Mouse (Mus musculus) ES-E14 (cell line): ENCODE results near the gene Abi3. TPM values are rescaled to one million over a fixed set of nuclear protein-coding genes. Genes with fewer than 3 reads are reported as not detected.

Experiments
- DNase-seq: peaks from one replicate; pipeline ENCODE4 v3.0.0-alpha.2; 2013; ENCODE audit warnings: low read depth, low spot score
- H3K27ac ChIP-seq: 2 replicates; pipeline ENCODE4 v1.5.1; 2012; ENCODE audit warnings: low read depth, mild to moderate bottlenecking, low read length, moderate library complexity, mixed read lengths; ENCODE audit not compliant: poor library complexity, insufficient read depth, severe bottlenecking
- H3K36me3 ChIP-seq: 2 replicates; pipeline ENCODE4 v1.6.1; 2012; ENCODE audit warnings: mild to moderate bottlenecking, low read length, moderate library complexity, mixed read lengths; ENCODE audit not compliant: control insufficient read depth, poor library complexity, insufficient read depth, severe bottlenecking
- H3K4me1 ChIP-seq, 2 experiments: fragments of 150-350 bp in 1 of 2; sonication (generic) in 1 of 2; 2 replicates each; pipeline ENCODE4 v1.6.1; 2012; ENCODE audit warnings: low read length in 2 of 2, mild to moderate bottlenecking in 1 of 2, mixed read lengths in 1 of 2; ENCODE audit not compliant: control insufficient read depth in 2 of 2, insufficient read depth in 2 of 2, poor library complexity in 1 of 2
- H3K4me3 ChIP-seq, 2 experiments: fragments of 150-350 bp in 1 of 2; sonication (generic) in 1 of 2; 2 replicates each; pipeline ENCODE4 v1.5.1; 2012; ENCODE audit warnings: low read length in 2 of 2, low read depth in 1 of 2, mild to moderate bottlenecking in 1 of 2, mixed read lengths in 1 of 2; ENCODE audit not compliant: insufficient read depth in 1 of 2, poor library complexity in 1 of 2, severe bottlenecking in 1 of 2
- H3K9ac ChIP-seq: 2 replicates; pipeline ENCODE4 v1.6.1; 2012; ENCODE audit warnings: low read depth, mild to moderate bottlenecking, low read length, mixed read lengths; ENCODE audit not compliant: poor library complexity, insufficient read depth, severe bottlenecking
- H3K9me3 ChIP-seq: fragments of 150-350 bp; sonication (generic); 2 replicates; pipeline ENCODE4 v1.6.1; 2012; ENCODE audit warnings: low read depth, mild to moderate bottlenecking, low read length; ENCODE audit not compliant: control insufficient read depth, insufficient read depth
- CHD2 ChIP-seq: IDR thresholded peaks from 2 replicates; pipeline ENCODE4 v1.6.1; 2014; ENCODE audit warnings: mild to moderate bottlenecking, low read depth, low read length, inconsistent platforms
- HCFC1 ChIP-seq: IDR thresholded peaks from 2 replicates; pipeline ENCODE4 v1.6.1; 2012; ENCODE audit warnings: low read length, inconsistent platforms, borderline replicate concordance; ENCODE audit not compliant: insufficient read depth
- MAFK ChIP-seq: IDR thresholded peaks from 2 replicates; pipeline ENCODE4 v1.6.1; 2014; ENCODE audit warnings: mild to moderate bottlenecking, low read depth, low read length, inconsistent platforms; ENCODE audit not compliant: insufficient read depth
- ZC3H11A ChIP-seq: IDR thresholded peaks from 2 replicates; pipeline ENCODE4 v1.6.1; 2012; ENCODE audit warnings: low read depth, mild to moderate bottlenecking, inconsistent platforms, low read length, borderline replicate concordance
- ZNF384 ChIP-seq: IDR thresholded peaks from 2 replicates; pipeline ENCODE4 v1.6.1; 2012; ENCODE audit warnings: low read depth, low read length, inconsistent platforms
- in situ Hi-C, 2 experiments: fragments of 600-800 bp; cut with MboI; formaldehyde crosslinking; loops; one replicate each; pipeline ENCODE4 v1.15.1; 2025; ENCODE audit warnings: low sequenced_read_pairs in 2 of 2, inconsistent platforms in 1 of 2; ENCODE audit not compliant: unreplicated experiment in 2 of 2
- total RNA-seq: library from RNA; depleted of rRNA; stranded (reverse); fragments of 300-350 nt; gene quantifications from 2 replicates; pipeline ENCODE4 v1.2.3, GENCODE M21; 2012

Abi3 gene
- total RNA-seq, 1 experiment: 1.3 TPM

DNA sequence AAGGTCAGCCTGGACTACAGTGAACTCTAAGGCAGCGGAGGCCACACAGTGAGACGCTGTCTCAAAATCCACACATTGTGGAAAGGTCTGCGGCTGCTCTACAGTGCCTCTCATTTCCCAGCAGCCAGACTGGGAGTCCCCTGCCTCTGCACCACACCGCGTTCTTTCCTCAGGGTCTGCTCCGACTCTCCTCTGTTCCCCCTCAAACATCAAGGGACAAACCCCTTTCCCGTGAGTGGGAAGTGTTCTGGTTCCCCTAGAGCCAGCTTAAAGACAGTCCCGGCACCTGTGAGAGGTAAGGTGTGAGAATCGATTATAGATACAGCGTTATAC, 812 bp downstream of the Abi3 start:
- no peaks in the 10 kb centered on the region for H3K36me3 ChIP-seq
- peaks cover 11 to 22% of the 10 kb centered on the region in 2 experiments for H3K4me1 ChIP-seq
- no peak overlapping the region for H3K9ac ChIP-seq
- in situ Hi-C loops: no loop called here
- no peaks in the 10 kb centered on the region for H3K9me3 ChIP-seq
- H3K4me3 ChIP-seq: peak overlapping the region; percentile 26 to 50; a peak in 3 of 4 replicates
- TF ChIP-seq MAFK: no peak
- no peak for TF ChIP-seq ZC3H11A
- TF ChIP-seq HCFC1: no peak
- TF ChIP-seq ZNF384: no peak
- TF ChIP-seq CHD2: no peak
- no peak overlapping the region for H3K27ac ChIP-seq
- DNase-seq: no peak

DNA sequence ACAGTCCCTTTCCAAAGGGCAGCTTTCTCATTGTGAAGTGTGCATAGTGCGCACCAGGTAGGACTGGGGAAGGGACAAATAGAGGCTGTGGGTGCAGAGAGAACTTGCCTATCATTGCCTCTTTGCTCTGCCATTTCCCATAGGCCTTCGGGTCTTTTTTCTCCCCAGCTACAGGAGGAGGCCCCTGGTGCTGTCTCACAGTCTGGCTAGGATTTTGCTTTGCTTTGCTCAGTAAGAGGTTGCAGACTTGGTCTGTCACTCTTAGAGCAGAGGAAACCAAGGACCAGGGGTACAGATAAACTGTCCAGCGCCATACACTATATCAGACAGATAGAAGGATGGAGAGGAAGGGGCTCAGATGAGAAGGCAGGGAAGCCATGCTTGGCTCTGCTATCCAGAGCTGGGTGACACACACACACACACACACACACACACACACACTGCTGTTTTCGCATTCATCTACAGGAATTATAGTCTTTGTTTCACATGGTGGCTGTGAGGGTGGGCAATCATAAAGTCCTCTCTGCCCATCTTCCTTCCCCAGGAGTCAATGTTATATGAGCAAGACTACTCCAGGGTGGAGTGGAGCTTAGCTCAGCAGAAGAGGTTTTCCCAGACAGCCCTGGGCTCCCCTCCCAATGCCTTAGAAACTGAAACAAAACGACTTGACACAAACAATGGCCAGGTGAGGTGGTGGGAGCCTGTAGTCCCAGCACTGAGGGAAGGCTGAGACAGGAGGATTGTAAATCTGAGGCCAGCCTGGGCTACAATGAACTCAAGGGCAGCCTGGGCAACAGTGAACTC, 1.4 kb downstream of the Abi3 start:
- Histone ChIP-seq H3K4me1 (peaks cover 11 to 22% of the 10 kb centered on the region in 2 experiments), H3K9me3 (no peaks in the 10 kb centered on the region), H3K36me3 (no peaks in the 10 kb centered on the region), H3K4me3 (peak overlapping the region in 1 of 2 experiments; percentile 26; a peak in 1 of 4 replicates), H3K9ac (no peak overlapping the region), H3K27ac (no peak overlapping the region)
- no peak for DNase-seq
- TF ChIP-seq HCFC1: no peak
- TF ChIP-seq ZNF384: no peak
- no peak for TF ChIP-seq MAFK
- no peak for TF ChIP-seq CHD2
- no peak for TF ChIP-seq ZC3H11A
- in situ Hi-C loops: no loop called here

DNA sequence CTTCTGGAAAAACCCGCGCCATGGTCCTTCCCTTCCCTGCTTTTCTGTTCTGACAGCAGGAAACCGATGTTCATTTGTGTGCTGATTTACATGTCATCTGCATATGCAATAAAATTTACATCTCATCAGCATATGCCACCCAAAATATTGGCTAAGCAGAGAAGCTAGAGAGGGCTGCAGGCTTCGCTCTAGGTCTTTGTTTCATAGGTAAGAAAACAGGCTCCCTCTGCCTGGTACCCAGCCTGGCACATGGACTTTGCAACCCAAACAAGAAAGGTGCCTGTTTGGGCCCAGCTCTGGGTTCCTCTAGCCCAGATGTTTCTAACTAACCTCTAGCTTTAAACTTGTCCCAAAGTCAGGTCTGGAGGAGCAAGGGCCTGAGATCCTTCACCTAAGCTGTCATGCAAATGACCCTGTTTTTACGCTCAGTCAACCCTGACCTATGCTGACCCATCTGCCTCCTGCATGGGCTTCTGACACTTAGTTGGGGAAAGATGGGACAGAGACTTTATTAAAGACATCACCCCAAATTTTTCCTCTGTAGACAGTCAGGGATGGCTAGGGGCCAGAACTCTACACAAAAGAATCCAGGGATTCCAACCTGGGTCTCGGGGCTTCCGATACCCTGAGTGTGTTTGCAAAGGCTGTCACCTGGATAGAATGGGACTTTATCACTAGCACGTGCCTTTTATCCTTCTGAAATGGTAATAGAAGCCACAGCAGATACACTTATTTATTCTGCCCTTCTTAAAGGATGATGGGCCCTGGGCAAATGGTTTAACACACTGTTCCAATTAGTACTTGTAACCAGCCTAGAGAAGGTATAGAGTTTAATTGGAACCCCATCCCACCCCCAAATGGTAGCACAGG, 3.0 kb downstream of the Abi3 start:
- H3K4me1 ChIP-seq: peaks cover 11 to 32% of the 10 kb centered on the region in 2 experiments

DNA sequence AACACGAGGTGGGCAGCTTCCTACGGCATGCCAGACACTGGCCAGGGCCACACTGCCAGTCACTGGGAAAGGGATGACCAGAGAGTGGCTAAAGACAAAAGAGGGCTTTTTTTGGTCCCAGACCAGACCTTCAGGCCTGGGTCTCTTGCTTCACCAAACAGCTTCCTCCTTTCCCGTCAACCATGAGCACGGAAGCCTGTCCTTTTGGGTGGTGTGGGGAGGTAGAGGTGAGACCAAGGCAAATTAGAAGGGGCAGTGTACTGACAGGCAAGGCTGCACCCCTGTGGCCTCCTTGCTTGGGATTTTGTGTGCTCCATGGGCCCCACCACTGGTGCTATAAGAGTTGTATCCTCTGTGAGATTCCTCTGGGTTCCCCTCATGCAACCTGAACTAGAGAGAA, 3.7 kb downstream of the Abi3 start:
- Histone ChIP-seq H3K4me3 (no peak overlapping the region), H3K9me3 (no peaks in the 10 kb centered on the region), H3K9ac (no peak overlapping the region), H3K4me1 (peaks cover 8 to 35% of the 10 kb centered on the region in 2 experiments), H3K27ac (no peak overlapping the region), H3K36me3 (no peaks in the 10 kb centered on the region)
- DNase-seq: no peak
- TF ChIP-seq ZNF384 (no peak), ZC3H11A (no peak), MAFK (no peak), HCFC1 (no peak), CHD2 (no peak)
- in situ Hi-C loops: no loop called here

More for the DNA sequence above, 3.0 kb downstream of the Abi3 start:
- Histone ChIP-seq H3K9me3 (no peaks in the 10 kb centered on the region), H3K4me3 (no peak overlapping the region), H3K36me3 (no peaks in the 10 kb centered on the region), H3K27ac (no peak overlapping the region), H3K9ac (no peak overlapping the region)
- TF ChIP-seq ZC3H11A (no peak), ZNF384 (no peak), HCFC1 (no peak), MAFK (no peak), CHD2 (no peak)
- DNase-seq: no peak
- in situ Hi-C loops: no loop called here
